Mouse (Mus musculus) spleen, embryonic (tissue): ENCODE measurements around the gene Gm14124.
"Not testable (repeated sequence)": the region's sequence is repeated elsewhere in the genome, so short reads cannot be mapped to it uniquely, and the experiment has no call there.

ENCODE experiments used
- CTCF ChIA-PET: fragments of 350-600 bp; sonication (Branson Sonifier 250); formaldehyde crosslinking; loops from one replicate; lab custom pipeline; 2022; lab: Charles Lee

Gene Gm14124

DNA sequence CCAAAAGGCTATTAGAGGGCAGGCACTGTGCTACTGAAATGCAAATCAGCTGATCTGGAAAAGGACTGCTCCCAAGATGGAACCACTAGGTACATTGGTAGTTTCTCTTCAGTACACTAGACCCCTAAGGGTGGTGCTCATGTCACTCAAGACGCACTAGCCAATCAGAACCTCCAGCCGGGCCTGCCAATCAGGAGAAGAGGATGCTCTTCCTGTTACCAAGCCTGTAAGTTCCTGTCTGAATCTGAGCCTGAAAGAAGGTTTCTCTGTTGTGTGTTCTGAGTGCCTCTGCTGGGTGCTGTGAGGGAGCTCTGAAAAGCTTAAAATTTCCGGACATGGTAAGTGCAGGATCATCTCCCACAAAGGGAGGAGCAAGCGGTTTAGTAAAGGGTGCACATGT is at the start of gene Gm14124:
Gene Gm14124, plus strand, starts transcription at position 227 of the 400 bp plus-strand sequence.
- CTCF ChIA-PET: not testable (repeated sequence)

DNA sequence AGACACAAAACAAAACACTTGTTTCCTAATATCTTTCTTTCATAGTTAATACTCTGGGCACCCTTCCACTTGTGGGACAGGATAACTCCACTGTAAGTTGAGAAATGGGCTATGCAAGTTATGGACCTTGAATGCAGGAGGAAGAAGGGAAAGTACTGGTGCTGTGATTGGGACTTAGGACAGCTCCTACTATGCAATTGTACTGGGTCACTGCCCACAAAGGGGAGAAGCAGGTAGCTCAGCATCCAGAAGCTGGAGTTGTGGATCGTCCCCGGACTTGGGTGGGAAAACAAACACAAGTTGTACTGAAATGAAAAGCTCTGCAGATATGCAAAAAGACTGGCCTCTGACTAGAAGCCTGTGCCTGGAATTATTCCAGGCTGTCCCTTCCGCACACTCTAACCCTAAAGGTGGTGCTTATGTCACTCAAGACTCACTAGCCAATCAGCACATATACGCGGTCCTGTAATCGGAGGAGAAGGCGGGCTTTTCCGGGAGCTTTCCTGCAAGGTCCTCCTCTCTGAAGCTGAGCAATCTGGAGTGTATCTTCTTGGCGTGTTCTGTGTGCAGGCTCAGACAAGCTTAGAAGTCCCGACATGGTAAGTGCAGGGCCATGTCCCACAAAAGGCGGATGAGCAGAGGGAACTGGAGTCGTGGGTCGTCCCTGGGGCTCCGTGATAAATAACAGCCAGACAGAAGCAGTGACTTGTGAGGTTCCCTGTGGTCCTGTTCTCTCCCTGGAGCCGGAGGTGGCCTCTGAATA is 39.5 kb upstream of the Gm14124 start, which contains the start of gene Zfp937:
Gene Zfp937, plus strand, starts transcription at position 474 of the 763 bp plus-strand sequence.
- CTCF ChIA-PET: not testable (repeated sequence)

DNA sequence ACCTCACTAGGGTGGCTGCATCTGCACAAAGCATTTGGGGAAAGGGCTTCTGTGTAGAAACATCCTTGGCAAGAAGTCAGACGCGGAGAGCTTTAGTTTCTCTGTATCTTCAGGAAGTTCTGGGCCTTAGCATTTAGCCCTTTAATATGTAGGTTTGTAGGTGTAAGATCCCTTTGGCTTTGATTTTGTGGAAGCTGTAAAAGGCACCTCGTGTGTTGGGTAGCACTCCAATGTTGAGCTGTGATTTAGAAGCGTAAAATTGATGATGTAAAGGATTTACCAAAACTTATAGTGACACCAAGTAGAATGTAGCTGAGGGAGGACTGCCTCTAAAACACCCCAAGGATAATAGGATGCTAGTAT is 39.0 kb upstream of the Gm14124 start:
- CTCF ChIA-PET: not testable (repeated sequence)

DNA sequence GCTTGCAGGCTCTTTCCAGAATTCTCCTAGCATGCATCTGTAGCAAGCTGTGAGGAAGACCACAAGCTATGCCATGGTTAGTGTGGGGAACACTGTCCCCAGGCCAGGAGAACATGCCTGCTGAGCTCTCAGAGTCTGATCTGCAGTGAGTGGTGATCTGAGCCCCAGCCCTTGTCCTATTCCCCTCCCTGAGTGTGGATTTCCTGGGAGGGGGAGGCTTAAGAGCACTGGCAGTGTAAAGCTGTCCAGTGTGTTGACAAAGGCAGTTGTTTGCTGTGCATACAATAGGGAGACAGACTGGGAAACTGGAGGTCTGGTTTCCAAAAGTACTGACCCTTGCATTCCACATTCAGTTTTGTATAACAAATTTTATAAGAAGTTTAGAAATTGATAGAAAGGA is 34.1 kb upstream of the Gm14124 start:
- CTCF ChIA-PET: not testable (repeated sequence)

DNA sequence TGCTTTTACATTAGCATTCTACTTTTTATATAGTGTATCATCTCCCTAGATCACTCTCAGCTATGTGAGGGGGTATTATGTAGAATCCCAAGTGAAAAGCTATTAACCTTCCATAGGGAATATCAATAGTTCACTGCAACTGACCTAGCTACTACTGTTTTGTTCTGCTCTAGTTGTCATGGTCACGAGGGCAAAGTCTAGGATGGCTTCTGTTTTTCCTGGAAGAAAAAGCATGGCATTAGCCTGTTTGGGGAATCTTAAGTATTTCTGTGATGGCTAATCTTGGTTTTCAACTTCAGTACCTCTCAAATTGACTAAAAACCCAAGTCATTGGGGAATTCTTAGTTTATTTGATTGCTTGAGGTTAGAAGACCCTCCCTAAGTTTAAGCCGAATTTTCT is 14.1 kb upstream of the Gm14124 start:
- CTCF ChIA-PET: no interaction called here

DNA sequence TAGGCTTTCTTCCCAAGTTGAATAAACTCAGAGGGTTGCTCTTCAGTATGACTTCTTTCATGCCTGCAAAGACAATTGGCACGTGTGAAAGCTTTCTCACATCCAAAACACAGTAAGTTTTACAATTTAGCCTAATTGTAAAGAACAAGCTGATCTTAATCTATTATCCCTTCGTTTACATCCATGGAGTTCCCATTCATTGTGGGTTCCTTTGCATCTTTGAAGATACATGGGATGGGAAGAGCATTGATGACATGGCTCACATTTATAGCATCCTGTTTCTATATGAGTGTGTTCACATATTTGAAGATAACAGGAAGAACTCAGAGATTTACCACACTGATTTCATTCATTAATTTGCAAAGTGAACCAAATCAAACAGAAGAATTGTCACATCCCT is 1.8 kb upstream of the Gm14124 start, which contains the start of gene Gm21994:
Gene Gm21994, minus strand, starts transcription at position 101 of the 400 bp plus-strand sequence.
- CTCF ChIA-PET: not testable (repeated sequence)

DNA sequence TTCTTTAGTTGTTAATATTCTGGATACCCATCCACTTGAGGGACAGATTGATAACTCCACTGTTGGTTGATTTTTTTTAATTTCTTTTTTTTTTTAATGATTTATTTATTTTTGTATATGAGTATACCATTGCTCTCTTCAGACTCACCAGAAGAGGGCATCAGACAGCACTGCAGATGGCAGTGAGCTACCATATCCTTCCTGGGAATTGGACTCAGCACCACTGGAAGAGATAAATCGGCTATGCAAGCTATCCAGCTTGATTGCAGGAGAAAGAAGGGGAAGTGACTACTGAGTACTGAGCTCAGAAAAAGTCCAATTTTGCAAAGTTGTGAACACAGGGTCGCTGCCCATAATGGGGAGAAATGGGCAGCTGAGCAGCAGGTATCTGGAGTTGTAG is 456 bp upstream of the Gm14124 start:
- CTCF ChIA-PET: not testable (repeated sequence)

DNA sequence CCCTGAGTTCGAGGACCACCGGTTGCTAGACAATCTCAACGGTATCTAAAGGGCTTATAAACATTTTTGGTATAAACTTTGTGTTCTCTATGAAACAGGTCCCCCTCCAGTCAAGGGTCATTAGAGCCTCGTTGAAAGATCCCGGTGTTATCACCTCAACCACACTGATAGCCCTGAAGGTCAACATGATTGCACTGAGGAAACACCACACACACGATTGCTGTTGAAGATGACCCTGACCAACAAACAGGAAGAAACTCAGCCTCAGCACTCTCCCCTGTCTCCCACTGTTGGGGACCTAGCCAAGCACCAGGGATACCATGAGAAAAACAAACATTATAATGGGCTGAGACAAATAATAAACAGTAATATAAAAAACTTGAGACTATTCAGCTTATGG is 36.4 kb downstream of the Gm14124 start:
- CTCF ChIA-PET: no interaction called here

DNA sequence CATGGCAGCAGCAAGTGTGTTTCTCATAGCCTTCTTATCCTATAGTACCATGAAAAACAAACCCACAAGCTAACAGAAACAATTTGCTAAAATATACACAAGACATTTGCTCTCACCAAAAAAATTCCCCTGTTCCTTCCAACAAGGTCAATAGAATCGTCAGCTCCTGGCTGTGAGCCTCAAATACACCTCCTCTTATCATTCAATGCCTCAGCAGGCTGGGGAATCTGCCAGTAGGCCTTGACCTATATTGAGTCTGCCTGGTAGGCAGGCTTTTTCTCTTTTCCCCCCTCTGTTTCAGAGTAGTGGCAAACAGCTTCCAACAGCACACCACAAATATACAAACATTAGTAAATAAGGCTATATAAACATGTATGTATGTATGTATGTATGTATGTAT is 41.8 kb downstream of the Gm14124 start:
- CTCF ChIA-PET: no interaction called here

DNA sequence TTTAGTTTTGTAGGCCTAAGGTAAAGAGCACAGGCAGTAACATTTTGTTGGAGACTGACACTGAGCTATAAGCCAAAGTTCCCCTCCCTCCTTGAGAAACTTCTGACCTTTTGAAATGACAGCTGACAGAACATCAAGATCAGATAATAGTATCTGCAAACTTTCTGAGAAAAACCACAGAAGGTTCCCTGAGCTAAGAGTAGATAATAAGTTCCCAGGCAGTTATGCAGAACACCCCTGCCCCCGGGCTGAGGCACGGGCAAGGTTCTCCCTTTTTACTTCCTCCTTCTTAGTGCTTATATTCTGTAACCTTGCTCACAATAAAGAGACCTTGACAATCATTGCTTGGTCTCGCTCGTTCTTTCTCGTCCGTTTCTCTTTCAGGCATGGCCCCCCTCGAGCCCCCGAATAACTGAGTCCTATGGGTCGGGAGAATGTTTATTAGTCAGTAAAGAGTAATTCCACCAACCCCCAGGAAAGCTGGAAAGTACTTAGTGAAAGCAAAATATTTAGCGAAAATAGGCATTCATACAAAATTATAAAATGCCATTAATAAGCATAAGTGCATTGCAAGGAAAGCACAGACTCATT is 50.0 kb downstream of the Gm14124 start:
- CTCF ChIA-PET: no interaction called here

DNA sequence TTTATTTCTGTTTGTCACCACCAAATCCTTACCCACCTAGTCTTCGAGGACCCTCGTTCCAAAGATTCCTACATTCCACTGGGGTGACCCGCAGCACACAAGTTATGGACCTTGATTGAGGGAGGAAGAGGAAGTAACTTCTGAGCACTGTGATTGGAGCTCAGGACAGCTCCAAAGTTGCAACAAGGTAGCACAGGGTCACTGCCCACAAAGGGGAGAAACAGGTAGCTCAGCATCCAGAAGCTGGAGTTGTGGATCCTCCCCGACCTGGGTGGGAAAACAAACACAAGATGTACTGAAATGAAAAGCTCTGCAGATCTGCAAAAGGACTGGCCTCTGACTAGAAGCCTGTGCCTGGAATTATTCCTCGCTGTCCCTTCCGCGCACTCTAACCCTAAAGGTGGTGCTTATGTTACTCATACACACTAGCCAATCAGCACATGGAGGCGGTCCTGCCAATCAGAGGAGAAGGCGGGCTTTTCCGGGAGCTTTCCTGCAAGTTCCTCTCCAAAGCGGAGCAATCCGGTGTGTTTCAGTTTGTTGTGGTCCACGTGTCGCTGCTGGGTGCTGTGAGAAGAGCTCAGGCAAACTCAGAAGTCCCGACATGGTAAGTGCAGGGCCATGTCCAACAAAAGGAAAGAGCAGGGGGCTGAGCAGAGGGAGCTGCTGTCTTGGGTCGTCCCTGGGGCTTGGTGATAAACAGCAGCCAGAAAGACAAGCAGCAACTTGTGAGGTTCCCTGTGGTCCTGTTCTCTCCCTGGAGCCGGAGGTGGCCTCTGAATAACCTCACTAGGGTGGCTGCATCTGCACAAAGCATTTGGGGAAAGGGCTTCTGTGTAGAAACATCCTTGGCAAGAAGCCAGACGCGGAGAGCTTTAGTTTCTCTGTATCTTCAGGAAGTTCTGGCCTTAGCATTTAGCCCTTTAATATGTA is 53.9 kb downstream of the Gm14124 start:
- CTCF ChIA-PET: not testable (repeated sequence)

DNA sequence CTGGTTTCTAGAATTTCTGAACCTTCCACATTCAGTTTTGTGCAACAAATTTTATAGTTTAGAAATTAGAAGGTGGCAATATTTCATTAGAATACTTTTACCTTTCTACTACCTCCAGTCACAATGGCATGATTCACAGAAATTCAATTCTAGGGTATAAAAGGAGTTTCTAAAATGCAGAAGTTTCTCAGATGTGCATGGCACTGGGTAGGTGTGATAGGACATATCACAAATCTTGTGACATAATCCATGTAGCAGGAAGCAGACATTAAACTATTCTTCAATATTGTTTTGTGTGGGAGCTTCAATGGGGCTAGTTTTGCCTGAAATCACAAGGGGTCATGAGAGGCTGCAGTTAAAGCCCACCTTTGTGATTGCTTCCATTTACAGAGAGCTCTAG is 58.8 kb downstream of the Gm14124 start:
- CTCF ChIA-PET: no interaction called here

DNA sequence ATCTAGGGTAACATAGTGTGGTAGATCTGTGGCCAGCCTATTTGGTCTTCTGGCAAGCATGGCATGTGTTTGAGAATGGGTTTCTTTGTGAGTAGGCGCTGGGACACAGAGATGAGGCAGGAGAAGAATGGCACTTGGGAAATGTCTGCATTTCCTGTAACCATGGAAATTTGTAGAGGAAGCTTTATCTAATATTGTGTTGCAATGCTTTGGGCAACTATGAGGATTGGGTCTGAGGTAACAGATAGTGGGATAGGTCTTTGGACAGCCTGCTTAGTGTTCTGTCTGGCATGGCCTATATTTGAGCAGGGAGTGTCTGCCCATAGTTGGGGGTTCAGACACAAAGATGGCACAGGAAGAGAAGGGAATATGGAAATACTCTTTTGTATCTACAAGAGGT is 61.7 kb downstream of the Gm14124 start:
- CTCF ChIA-PET: no interaction called here
